Mouse (Mus musculus) bone marrow macrophage, adult 2 months (primary cell): ENCODE results near the gene Epha3. TPM values are rescaled to one million over a fixed set of nuclear protein-coding genes. Genes with fewer than 3 reads are reported as not detected.

Source experiments
- H3K27ac ChIP-seq: 2 replicates; pipeline ENCODE4 v1.5.1; 2012; ENCODE audit warnings: low read depth, low read length; ENCODE audit not compliant: insufficient read depth
- H3K4me1 ChIP-seq: 2 replicates; pipeline ENCODE4 v1.6.1; 2012; ENCODE audit warnings: low read length; ENCODE audit not compliant: control insufficient read depth, insufficient read depth
- H3K4me3 ChIP-seq: 2 replicates; pipeline ENCODE4 v1.5.1; 2012; ENCODE audit warnings: mild to moderate bottlenecking, low read length, moderate library complexity; ENCODE audit not compliant: insufficient read depth
- CTCF ChIP-seq: IDR thresholded peaks from 2 replicates; pipeline ENCODE4 v1.5.1; 2012; ENCODE audit warnings: low read depth, mild to moderate bottlenecking, low read length, moderate library complexity
- POLR2A ChIP-seq: IDR thresholded peaks from 2 replicates; pipeline ENCODE4 v1.6.1; 2012; ENCODE audit warnings: mild to moderate bottlenecking, low read depth, low read length, borderline replicate concordance
- polyA plus RNA-seq: library from polyadenylated mRNA; stranded (reverse); fragments of >200 nt; gene quantifications from 2 replicates; pipeline ENCODE4 v1.2.4, GENCODE M21; 2012; ENCODE audit not compliant: missing spikeins, insufficient read depth, insufficient read length

Epha3 gene
- polyA plus RNA-seq, 1 experiment, result not detected

- no peak overlapping the region for H3K27ac ChIP-seq
Measured at GRCm38 (mm10) chr16:63794292-63794691, 69.7 kb downstream of the Epha3 start.

GRCm38 (mm10) chr16:63793805-63794204 lies 70.2 kb downstream of the Epha3 start:
- no peaks in the 10 kb centered on the region for H3K4me1 ChIP-seq
- no peak overlapping the region for H3K4me3 ChIP-seq
- TF ChIP-seq POLR2A (no peak), CTCF (no peak)
- no peak overlapping the region for H3K27ac ChIP-seq

More at GRCm38 (mm10) chr16:63794292-63794691, 69.7 kb downstream of the Epha3 start:
- no peak for TF ChIP-seq POLR2A
- TF ChIP-seq CTCF, result no peak
- Histone ChIP-seq H3K4me3 (no peak overlapping the region), H3K4me1 (no peaks in the 10 kb centered on the region)

GRCm38 (mm10) chr16:63792084-63792483 lies 71.9 kb downstream of the Epha3 start:
- H3K4me1 ChIP-seq, result no peaks in the 10 kb centered on the region
- no peak for TF ChIP-seq CTCF
- TF ChIP-seq POLR2A, result no peak
- no peak overlapping the region for H3K27ac ChIP-seq
- H3K4me3 ChIP-seq, result no peak overlapping the region

GRCm38 (mm10) chr16:63783544-63783943 lies 80.4 kb downstream of the Epha3 start:
- H3K4me1 ChIP-seq, result no peaks in the 10 kb centered on the region
- H3K27ac ChIP-seq, result no peak overlapping the region
- no peak for TF ChIP-seq POLR2A
- no peak for TF ChIP-seq CTCF
- H3K4me3 ChIP-seq, result no peak overlapping the region

- Histone ChIP-seq H3K4me3 (no peak overlapping the region), H3K27ac (no peak overlapping the region), H3K4me1 (no peaks in the 10 kb centered on the region)
- TF ChIP-seq POLR2A (no peak), CTCF (no peak)
Measured at GRCm38 (mm10) chr16:63782101-63782500, 81.9 kb downstream of the Epha3 start.

GRCm38 (mm10) chr16:63780151-63780550 lies 83.8 kb downstream of the Epha3 start:
- no peak overlapping the region for H3K27ac ChIP-seq
- H3K4me1 ChIP-seq, result no peaks in the 10 kb centered on the region
- TF ChIP-seq CTCF (no peak), POLR2A (no peak)
- H3K4me3 ChIP-seq, result no peak overlapping the region

GRCm38 (mm10) chr16:63777811-63778210 lies 86.2 kb downstream of the Epha3 start:
- TF ChIP-seq CTCF, result no peak
- TF ChIP-seq POLR2A, result no peak
- H3K4me3 ChIP-seq, result no peak overlapping the region
- H3K27ac ChIP-seq, result no peak overlapping the region
- H3K4me1 ChIP-seq, result no peaks in the 10 kb centered on the region

- no peak overlapping the region for H3K27ac ChIP-seq
- H3K4me3 ChIP-seq, result no peak overlapping the region
- no peak for TF ChIP-seq CTCF
- TF ChIP-seq POLR2A, result no peak
- no peaks in the 10 kb centered on the region for H3K4me1 ChIP-seq
Measured at GRCm38 (mm10) chr16:63772566-63772965, 91.4 kb downstream of the Epha3 start.

- H3K4me1 ChIP-seq, result no peaks in the 10 kb centered on the region
- no peak overlapping the region for H3K27ac ChIP-seq
- no peak for TF ChIP-seq POLR2A
- TF ChIP-seq CTCF, result no peak
- no peak overlapping the region for H3K4me3 ChIP-seq
Measured at GRCm38 (mm10) chr16:63767589-63767988, 96.4 kb downstream of the Epha3 start.

- TF ChIP-seq CTCF, result no peak
- no peak for TF ChIP-seq POLR2A
Measured at GRCm38 (mm10) chr16:63761177-63761576, 102.8 kb downstream of the Epha3 start.

GRCm38 (mm10) chr16:63760112-63760511 lies 103.9 kb downstream of the Epha3 start:
- no peaks in the 10 kb centered on the region for H3K4me1 ChIP-seq
- no peak overlapping the region for H3K4me3 ChIP-seq
- no peak overlapping the region for H3K27ac ChIP-seq
- TF ChIP-seq POLR2A, result no peak
- TF ChIP-seq CTCF, result no peak

More at GRCm38 (mm10) chr16:63761177-63761576, 102.8 kb downstream of the Epha3 start:
- H3K4me1 ChIP-seq, result no peaks in the 10 kb centered on the region
- H3K4me3 ChIP-seq, result no peak overlapping the region
- no peak overlapping the region for H3K27ac ChIP-seq
